In the genomic region with DNA sequence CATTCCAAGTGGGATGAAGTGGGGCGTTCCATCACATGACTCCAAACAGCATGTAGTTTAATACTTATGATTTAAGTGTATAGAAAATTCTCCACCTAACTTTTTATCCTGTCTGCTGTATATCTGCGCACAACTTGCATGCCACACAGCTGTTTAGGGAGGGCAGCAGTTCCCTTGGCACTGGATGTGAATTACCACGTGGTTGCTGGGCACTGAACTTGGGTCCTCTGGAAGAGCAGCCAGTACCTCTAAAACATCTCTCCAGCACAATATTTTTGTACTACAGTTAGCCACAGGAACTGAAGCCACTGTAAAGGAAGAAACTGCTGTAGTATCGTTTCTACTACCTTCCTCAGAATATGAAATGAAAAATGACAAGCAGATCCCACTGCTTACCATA, we compare ENCODE assay signal across 16 mouse cellular contexts. TPM values are rescaled to one million over a fixed set of nuclear protein-coding genes. Genes with fewer than 3 reads are reported as not detected.
"Had no signal": no experiment of that assay in that cellular context is flagged by ENCODE, and none has a peak within 500 bp of the region (broad histone marks: within the 10 kb centered on the region; RNA-seq: fewer than 3 reads in every experiment).

No protein-coding gene starts in this region.

- H3K27me3 ChIP-seq: lung, embryonic 15.5 days; megakaryocyte, embryonic 14.5 days; midbrain, embryonic 13.5 days; midbrain, embryonic 15.5 days; neural tube, embryonic 12.5 days; stomach, embryonic 15.5 days had no signal

- H3K27ac ChIP-seq: lung, embryonic 15.5 days; macrophage; midbrain, embryonic 13.5 days; midbrain, embryonic 15.5 days; neural tube, embryonic 12.5 days; stomach, embryonic 15.5 days; stomach, postnatal 0 days had no signal

- H3K4me3 ChIP-seq: lung, embryonic 15.5 days; megakaryocyte, embryonic 14.5 days; midbrain, embryonic 13.5 days; midbrain, embryonic 15.5 days; neural tube, embryonic 12.5 days; stomach, embryonic 15.5 days had no signal

- DNase-seq: lung, adult 2 months; lung, postnatal 14 days; lung, postnatal 36 days; right cerebral cortex, postnatal 14 days; thymus, adult 2 months; thymus, postnatal 25 days; thymus, postnatal 4 days had no signal

- H3K36me3 ChIP-seq: midbrain, embryonic 15.5 days; stomach, embryonic 15.5 days had no signal

- H3K9ac ChIP-seq: lung, embryonic 15.5 days; midbrain, embryonic 13.5 days; midbrain, embryonic 15.5 days; neural tube, embryonic 12.5 days; stomach, embryonic 15.5 days had no signal

- H3K4me1 ChIP-seq: lung, embryonic 15.5 days; megakaryocyte, embryonic 14.5 days; midbrain, embryonic 13.5 days; midbrain, embryonic 15.5 days; neural tube, embryonic 12.5 days; stomach, embryonic 15.5 days had no signal

RNA-seq across cellular contexts. Expression of a gene that starts 23.0 kb away (rescaled TPM):
- total RNA-seq: midbrain, postnatal 0 days had no signal
